Mouse (Mus musculus) hindbrain, embryonic 10.5 days (tissue): ENCODE measurements at regions not wholly inside any gene's neighbourhood (a gene's known extent, or its start where the extent isn't known, plus 50 kb on each side); places are given as distances from the start of the nearest gene placed in this dataset.

Experiments
- DNase-seq: peaks from one replicate; pipeline ENCODE4 v3.0.0-alpha.2; 2017; ENCODE audit warnings: low spot score
- H3K27ac ChIP-seq: fragments of 300-500 bp; sonication (generic); 2 replicates; pipeline ENCODE4 v1.5.1; 2016; ENCODE audit warnings: mild to moderate bottlenecking, moderate library complexity
- H3K27me3 ChIP-seq: fragments of 300-500 bp; sonication (generic); 2 replicates; pipeline ENCODE4 v1.6.1; 2016; ENCODE audit warnings: mild to moderate bottlenecking; ENCODE audit not compliant: poor library complexity, insufficient read depth, severe bottlenecking
- H3K36me3 ChIP-seq: fragments of 300-500 bp; sonication (generic); 2 replicates; pipeline ENCODE4 v1.6.1; 2016; ENCODE audit warnings: mild to moderate bottlenecking, moderate library complexity
- H3K4me1 ChIP-seq: fragments of 300-500 bp; sonication (generic); replicated peaks from 2 replicates; pipeline ENCODE4 v1.6.1; 2016; ENCODE audit warnings: mild to moderate bottlenecking
- H3K4me3 ChIP-seq: fragments of 300-500 bp; sonication (generic); 2 replicates; pipeline ENCODE4 v1.5.1; 2016; ENCODE audit warnings: mild to moderate bottlenecking, moderate library complexity
- H3K9me3 ChIP-seq: fragments of 300-500 bp; sonication (generic); 2 replicates; pipeline ENCODE4 v1.6.1; 2016; ENCODE audit warnings: mild to moderate bottlenecking, moderate library complexity
- whole genome bisulfite sequencing: fragments of 180-500 bp; shearing (Covaris S2); methylation state at CpG from one replicate; pipeline ENCODE4 v1.1.7; 2016; 5-methylcytosine and 5-hydroxymethylcytosine counted together

GRCm38 (mm10) chr10:15592161-15592560, 874.1 kb upstream of the Gje1 start:
- H3K36me3 ChIP-seq, result no peaks in the 10 kb centered on the region
- H3K9me3 ChIP-seq, result no peaks in the 10 kb centered on the region
- H3K4me1 ChIP-seq, result peaks cover 9% of the 10 kb centered on the region
- no peak overlapping the region for H3K27ac ChIP-seq
- H3K27me3 ChIP-seq, result no peaks in the 10 kb centered on the region
- peak; percentile 25 for DNase-seq
- no peak overlapping the region for H3K4me3 ChIP-seq

- WGBS, result 75% methylated on average over 6 of the region's 6 CpGs
- no peak for DNase-seq
- Histone ChIP-seq H3K4me3 (no peak overlapping the region), H3K9me3 (no peaks in the 10 kb centered on the region), H3K27me3 (no peaks in the 10 kb centered on the region), H3K4me1 (no peaks in the 10 kb centered on the region), H3K36me3 (no peaks in the 10 kb centered on the region), H3K27ac (no peak overlapping the region)
These were observed 868.1 kb upstream of the Gje1 start for GRCm38 (mm10) chr10:15586081-15586480.

- peak; percentile 28 for DNase-seq
- 0 out of 2 replicates have a peak, but pooled peaks cover 6% of the 10 kb centered on the region for H3K9me3 ChIP-seq
These were observed 846.1 kb upstream of the Gje1 start for GRCm38 (mm10) chr10:15564119-15564518.

GRCm38 (mm10) chr10:15553407-15554064, 835.5 kb upstream of the Gje1 start:
- no peaks in the 10 kb centered on the region for H3K36me3 ChIP-seq
- DNase-seq, result peak; percentile 27
- peaks cover 10% of the 10 kb centered on the region for H3K4me1 ChIP-seq
- no peaks in the 10 kb centered on the region for H3K27me3 ChIP-seq
- H3K9me3 ChIP-seq, result no peaks in the 10 kb centered on the region
- H3K4me3 ChIP-seq, result no peak overlapping the region
- H3K27ac ChIP-seq, result peak overlapping the region; percentile 67
- 29% methylated on average over 3 of the region's 3 CpGs for WGBS

More at GRCm38 (mm10) chr10:15564119-15564518, 846.1 kb upstream of the Gje1 start:
- Histone ChIP-seq H3K27ac (no peak overlapping the region), H3K36me3 (no peaks in the 10 kb centered on the region), H3K4me1 (no peaks in the 10 kb centered on the region), H3K27me3 (no peaks in the 10 kb centered on the region), H3K4me3 (no peak overlapping the region)

GRCm38 (mm10) chr10:15541797-15542350, 823.9 kb upstream of the Gje1 start:
- 34% methylated on average over 2 of the region's 2 CpGs for WGBS
- DNase-seq, result no peak

GRCm38 (mm10) chr10:15540780-15541426, 822.9 kb upstream of the Gje1 start:
- Histone ChIP-seq H3K36me3 (no peaks in the 10 kb centered on the region), H3K9me3 (no peaks in the 10 kb centered on the region), H3K27me3 (no peaks in the 10 kb centered on the region), H3K27ac (no peak overlapping the region), H3K4me1 (0 out of 2 replicates have a peak, but pooled peaks cover 7% of the 10 kb centered on the region), H3K4me3 (no peak overlapping the region)
- 87% methylated on average over 4 of the region's 4 CpGs for WGBS
- DNase-seq, result no peak

More at GRCm38 (mm10) chr10:15541797-15542350, 823.9 kb upstream of the Gje1 start:
- Histone ChIP-seq H3K27ac (no peak overlapping the region), H3K36me3 (no peaks in the 10 kb centered on the region), H3K4me1 (0 out of 2 replicates have a peak, but pooled peaks cover 7% of the 10 kb centered on the region), H3K27me3 (no peaks in the 10 kb centered on the region), H3K9me3 (no peaks in the 10 kb centered on the region), H3K4me3 (no peak overlapping the region)

GRCm38 (mm10) chr10:15536053-15536452, 818.0 kb upstream of the Gje1 start:
- H3K27me3 ChIP-seq, result no peaks in the 10 kb centered on the region
- H3K4me3 ChIP-seq, result no peak overlapping the region
- H3K4me1 ChIP-seq, result no peaks in the 10 kb centered on the region
- H3K9me3 ChIP-seq, result no peaks in the 10 kb centered on the region
- H3K27ac ChIP-seq, result no peak overlapping the region
- no peaks in the 10 kb centered on the region for H3K36me3 ChIP-seq
- WGBS, result 91% methylated on average over 2 of the region's 2 CpGs
- no peak for DNase-seq

GRCm38 (mm10) chr10:15487367-15487766, 769.4 kb upstream of the Gje1 start:
- 90% methylated on average over 2 of the region's 2 CpGs for WGBS
- no peaks in the 10 kb centered on the region for H3K4me1 ChIP-seq
- H3K27ac ChIP-seq, result no peak overlapping the region
- H3K4me3 ChIP-seq, result no peak overlapping the region
- no peaks in the 10 kb centered on the region for H3K9me3 ChIP-seq
- no peak for DNase-seq
- no peaks in the 10 kb centered on the region for H3K27me3 ChIP-seq
- H3K36me3 ChIP-seq, result no peaks in the 10 kb centered on the region

- no peak for DNase-seq
- H3K36me3 ChIP-seq, result no peaks in the 10 kb centered on the region
- no peak overlapping the region for H3K4me3 ChIP-seq
- H3K27ac ChIP-seq, result no peak overlapping the region
- WGBS, result 85% methylated on average over 2 of the region's 2 CpGs
- no peaks in the 10 kb centered on the region for H3K4me1 ChIP-seq
- no peaks in the 10 kb centered on the region for H3K27me3 ChIP-seq
- no peaks in the 10 kb centered on the region for H3K9me3 ChIP-seq
These were observed 725.3 kb upstream of the Gje1 start for GRCm38 (mm10) chr10:15443281-15443680.

- WGBS, result 88% methylated on average over 1 of the region's 1 CpGs
- Histone ChIP-seq H3K36me3 (no peaks in the 10 kb centered on the region), H3K4me3 (no peak overlapping the region), H3K4me1 (no peaks in the 10 kb centered on the region), H3K27ac (no peak overlapping the region), H3K9me3 (no peaks in the 10 kb centered on the region), H3K27me3 (no peaks in the 10 kb centered on the region)
- DNase-seq, result no peak
These were observed 723.2 kb upstream of the Gje1 start for GRCm38 (mm10) chr10:15441216-15441615.

- H3K27ac ChIP-seq, result no peak overlapping the region
- no peaks in the 10 kb centered on the region for H3K27me3 ChIP-seq
- H3K9me3 ChIP-seq, result no peaks in the 10 kb centered on the region
- H3K36me3 ChIP-seq, result no peaks in the 10 kb centered on the region
- DNase-seq, result no peak
- no peak overlapping the region for H3K4me3 ChIP-seq
- H3K4me1 ChIP-seq, result no peaks in the 10 kb centered on the region
- WGBS, result 89% methylated on average over 2 of the region's 2 CpGs
These were observed 708.7 kb upstream of the Gje1 start for GRCm38 (mm10) chr10:15426746-15427145.

- H3K9me3 ChIP-seq, result no peaks in the 10 kb centered on the region
- H3K36me3 ChIP-seq, result no peaks in the 10 kb centered on the region
- no peak for DNase-seq
- no peak overlapping the region for H3K4me3 ChIP-seq
- 35% methylated on average over 2 of the region's 2 CpGs for WGBS
- peaks cover 16% of the 10 kb centered on the region for H3K4me1 ChIP-seq
- no peaks in the 10 kb centered on the region for H3K27me3 ChIP-seq
- H3K27ac ChIP-seq, result no peak overlapping the region
These were observed 688.2 kb upstream of the Gje1 start for GRCm38 (mm10) chr10:15406211-15406610.

- Histone ChIP-seq H3K27me3 (no peaks in the 10 kb centered on the region), H3K27ac (no peak overlapping the region), H3K4me1 (peaks cover 16% of the 10 kb centered on the region), H3K36me3 (no peaks in the 10 kb centered on the region), H3K9me3 (no peaks in the 10 kb centered on the region), H3K4me3 (no peak overlapping the region)
- DNase-seq, result peak; percentile 5
- WGBS, result 15% methylated on average over 3 of the region's 3 CpGs
These were observed 687.7 kb upstream of the Gje1 start for GRCm38 (mm10) chr10:15405706-15406105.
